Mouse (Mus musculus) myocyte (in vitro differentiated cells): ENCODE data around the gene Eif3l. TPM values are rescaled to one million over a fixed set of nuclear protein-coding genes. Genes with fewer than 3 reads are reported as not detected.

Experiments
- H3K27me3 ChIP-seq: one replicate; pipeline ENCODE4 v1.6.1; 2011; ENCODE audit not compliant: control insufficient read depth, insufficient read depth, insufficient read length
- H3K36me3 ChIP-seq: one replicate; pipeline ENCODE4 v1.6.1; 2011; ENCODE audit not compliant: control insufficient read depth, insufficient read depth
- H3K4me2 ChIP-seq: one replicate; pipeline ENCODE4 v1.6.1; 2011; ENCODE audit warnings: low read depth, control low read depth
- H3K4me3 ChIP-seq: one replicate; pipeline ENCODE4 v1.5.1; 2011; ENCODE audit warnings: mild to moderate bottlenecking, control low read depth, moderate library complexity
- H3K79me2 ChIP-seq: one replicate; pipeline ENCODE4 v1.6.1; 2011; ENCODE audit not compliant: control insufficient read depth, insufficient read depth
- H3ac ChIP-seq: one replicate; pipeline ENCODE4 v1.6.1; 2011; ENCODE audit not compliant: control insufficient read depth, insufficient read length
- CEBPB ChIP-seq: IDR thresholded peaks from 2 replicates; pipeline ENCODE4 v1.6.1; 2011; ENCODE audit warnings: mild to moderate bottlenecking, moderate library complexity; ENCODE audit not compliant: poor library complexity, insufficient read depth, severe bottlenecking
- E2F4 ChIP-seq: IDR thresholded peaks from one replicate; pipeline ENCODE4 v1.6.1; 2011; ENCODE audit warnings: mild to moderate bottlenecking, control low read depth, moderate library complexity; ENCODE audit not compliant: insufficient read depth
- MAX ChIP-seq: IDR thresholded peaks from one replicate; pipeline ENCODE4 v1.6.1; 2011; ENCODE audit warnings: low read depth, mild to moderate bottlenecking, control low read depth
- MYOD1 ChIP-seq, 3 experiments: IDR thresholded peaks; one replicate each; pipeline ENCODE4 v1.6.1; 2011; ENCODE audit warnings: control low read depth in 2 of 3, low read depth in 2 of 3, mild to moderate bottlenecking in 2 of 3, moderate library complexity in 1 of 3; ENCODE audit not compliant: insufficient read length in 2 of 3, control insufficient read depth in 1 of 3
- MYOG ChIP-seq, 3 experiments: IDR thresholded peaks; one replicate each; pipeline ENCODE4 v1.6.1; 2011; ENCODE audit warnings: control low read depth in 2 of 3, low read depth in 2 of 3, mild to moderate bottlenecking in 2 of 3; ENCODE audit not compliant: insufficient read length in 2 of 3, control insufficient read depth in 1 of 3, insufficient read depth in 1 of 3
- POLR2A ChIP-seq: IDR thresholded peaks from one replicate; pipeline ENCODE4 v1.6.1; 2011; ENCODE audit warnings: low read depth, mild to moderate bottlenecking, control low read depth, moderate library complexity; ENCODE audit not compliant: insufficient read length
- POLR2AphosphoS2 ChIP-seq: IDR thresholded peaks from one replicate; pipeline ENCODE4 v1.6.1; 2011; ENCODE audit warnings: low read depth, control low read depth; ENCODE audit not compliant: insufficient read length
- REST ChIP-seq: IDR thresholded peaks from one replicate; pipeline ENCODE4 v1.6.1; 2011; ENCODE audit warnings: mild to moderate bottlenecking, control low read depth, moderate library complexity; ENCODE audit not compliant: insufficient read depth, insufficient read length
- SRF ChIP-seq: IDR thresholded peaks from one replicate; pipeline ENCODE4 v1.6.1; 2011; ENCODE audit warnings: low read depth; ENCODE audit not compliant: control insufficient read depth, insufficient read length
- TCF12 ChIP-seq: IDR thresholded peaks from one replicate; pipeline ENCODE4 v1.6.1; 2011; ENCODE audit warnings: mild to moderate bottlenecking, control low read depth; ENCODE audit not compliant: poor library complexity, insufficient read depth, severe bottlenecking
- TCF3 ChIP-seq: IDR thresholded peaks from one replicate; pipeline ENCODE4 v1.6.1; 2011; ENCODE audit warnings: low read depth, control low read depth; ENCODE audit not compliant: insufficient read length
- USF1 ChIP-seq: IDR thresholded peaks from one replicate; pipeline ENCODE4 v1.6.1; 2011; ENCODE audit warnings: low read depth, mild to moderate bottlenecking, control low read depth, moderate library complexity
- polyA plus RNA-seq: library from polyadenylated mRNA; unstranded; fragments of >200 nt; fragmentation: generic; extraction: Trizol; gene quantifications from one replicate; pipeline ENCODE4 v1.2.1, GENCODE M21; 2012; ENCODE audit warnings: missing spikeins

Gene Eif3l
- polyA plus RNA-seq, 1 experiment, result 315 TPM

DNA sequence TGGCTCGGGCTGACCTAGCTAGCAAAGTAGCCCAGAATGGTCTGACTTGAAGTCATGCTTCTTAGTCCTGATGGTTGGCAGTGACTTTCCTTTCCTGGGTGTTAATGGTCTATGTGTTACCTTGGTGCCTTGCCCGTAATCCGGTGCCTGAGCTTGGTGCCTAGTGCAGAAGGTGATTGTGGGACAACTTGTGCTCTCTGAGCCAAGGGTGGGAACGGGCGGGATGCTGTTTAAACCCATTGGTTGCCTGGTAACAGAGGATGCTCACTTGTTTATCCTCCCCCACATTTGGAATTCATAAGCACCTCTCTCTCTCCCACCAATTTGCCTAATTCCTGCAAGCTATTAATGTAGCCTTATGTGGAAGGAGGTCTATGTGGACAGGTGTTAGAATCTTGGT lies 20.5 kb downstream of the Eif3l start:
- Histone ChIP-seq H3K79me2 (no peaks in the 10 kb centered on the region), H3K27me3 (no peaks in the 10 kb centered on the region), H3K4me2 (no peak overlapping the region), H3K36me3 (peaks cover 40% of the 10 kb centered on the region), H3ac (no peak overlapping the region), H3K4me3 (no peak overlapping the region)
- TF ChIP-seq CEBPB (no peak), MYOD1 (IDR thresholded peaks at IDR 0.05; ENCODE audit: control insufficient read depth in 1 of 3, insufficient read length in 2 of 3, low read depth in 2 of 3) (no peak), SRF (no peak), E2F4 (no peak), USF1 (no peak), MYOG (IDR thresholded peaks at IDR 0.05; ENCODE audit: control insufficient read depth in 1 of 3, insufficient read depth in 1 of 3, insufficient read length in 2 of 3, low read depth in 2 of 3) (no peak), REST (no peak), MAX (no peak), TCF3 (no peak), POLR2A (no peak), TCF12 (no peak), POLR2AphosphoS2 (no peak)

GRCm38 (mm10) chr15:79096556-79096955 lies 21.6 kb downstream of the Eif3l start:
- H3K36me3 ChIP-seq, result peaks cover 30% of the 10 kb centered on the region
- H3K79me2 ChIP-seq, result no peaks in the 10 kb centered on the region
- TF ChIP-seq USF1 (no peak), E2F4 (no peak), REST (no peak), MYOD1 (IDR thresholded peaks at IDR 0.05; ENCODE audit: control insufficient read depth in 1 of 3, insufficient read length in 2 of 3, low read depth in 2 of 3) (no peak), POLR2AphosphoS2 (no peak), CEBPB (no peak), TCF3 (no peak), TCF12 (no peak)
- no peak overlapping the region for H3K4me2 ChIP-seq
- H3ac ChIP-seq, result no peak overlapping the region
- no peaks in the 10 kb centered on the region for H3K27me3 ChIP-seq
- H3K4me3 ChIP-seq, result no peak overlapping the region

DNA sequence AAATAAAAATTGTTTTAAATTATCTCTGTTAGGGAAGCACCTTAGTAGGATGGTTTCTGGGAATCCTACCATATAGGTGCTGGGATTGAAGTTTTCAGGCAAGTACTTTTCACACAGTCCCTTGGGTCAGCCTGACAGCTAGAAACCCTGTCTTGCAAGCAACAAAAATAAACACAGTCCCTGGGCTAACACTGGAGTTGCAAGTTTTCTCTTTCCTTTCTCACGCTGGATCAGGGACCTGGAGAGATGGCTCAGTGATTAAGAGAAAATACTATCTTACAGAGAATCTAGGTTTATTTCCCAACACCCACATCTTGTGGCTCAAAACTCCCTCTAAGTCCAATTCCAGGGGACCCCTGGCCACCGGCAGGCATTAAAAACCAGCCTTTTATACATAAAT lies 22.2 kb downstream of the Eif3l start:
- Histone ChIP-seq H3K27me3 (no peaks in the 10 kb centered on the region), H3K36me3 (peaks cover 29% of the 10 kb centered on the region), H3K4me2 (no peak overlapping the region), H3ac (no peak overlapping the region), H3K4me3 (no peak overlapping the region), H3K79me2 (no peaks in the 10 kb centered on the region)
- TF ChIP-seq E2F4, result no peak

GRCm38 (mm10) chr15:79097611-79098025 lies 22.6 kb downstream of the Eif3l start:
- H3K27me3 ChIP-seq, result no peaks in the 10 kb centered on the region
- no peaks in the 10 kb centered on the region for H3K79me2 ChIP-seq
- H3ac ChIP-seq, result no peak overlapping the region
- peaks cover 29% of the 10 kb centered on the region for H3K36me3 ChIP-seq
- TF ChIP-seq TCF12, result peak; percentile 93
- TF ChIP-seq SRF, result peak; percentile 96
- peak; percentile 80 for TF ChIP-seq POLR2AphosphoS2
- TF ChIP-seq MAX, result no peak
- TF ChIP-seq CEBPB, result no peak
- no peak for TF ChIP-seq E2F4
- no peak for TF ChIP-seq USF1
- TF ChIP-seq MYOG (IDR thresholded peaks at IDR 0.05; ENCODE audit: control insufficient read depth in 1 of 3, insufficient read depth in 1 of 3, insufficient read length in 2 of 3, low read depth in 2 of 3), result peak; percentile 99 to 100 (median 100)
- peak; percentile 99 for TF ChIP-seq TCF3
- TF ChIP-seq MYOD1 (IDR thresholded peaks at IDR 0.05; ENCODE audit: control insufficient read depth in 1 of 3, insufficient read length in 2 of 3, low read depth in 2 of 3), result peak; percentile 84 to 100 (median 98)
- TF ChIP-seq REST, result no peak
- TF ChIP-seq POLR2A, result peak; percentile 64
- no peak overlapping the region for H3K4me3 ChIP-seq
- no peak overlapping the region for H3K4me2 ChIP-seq

GRCm38 (mm10) chr15:79098220-79098619 lies 23.2 kb downstream of the Eif3l start:
- Histone ChIP-seq H3K4me2 (no peak overlapping the region), H3K4me3 (no peak overlapping the region), H3K36me3 (peaks cover 26% of the 10 kb centered on the region), H3ac (no peak overlapping the region), H3K27me3 (no peaks in the 10 kb centered on the region), H3K79me2 (no peaks in the 10 kb centered on the region)
- no peak for TF ChIP-seq USF1
- TF ChIP-seq TCF12, result no peak
- no peak for TF ChIP-seq CEBPB
- no peak for TF ChIP-seq POLR2A
- TF ChIP-seq SRF, result no peak
- no peak for TF ChIP-seq MAX
- TF ChIP-seq MYOG (IDR thresholded peaks at IDR 0.05; ENCODE audit: control insufficient read depth in 1 of 3, insufficient read depth in 1 of 3, insufficient read length in 2 of 3, low read depth in 2 of 3), result no peak
- no peak for TF ChIP-seq POLR2AphosphoS2
- TF ChIP-seq TCF3, result no peak
- no peak for TF ChIP-seq MYOD1 (IDR thresholded peaks at IDR 0.05; ENCODE audit: control insufficient read depth in 1 of 3, insufficient read length in 2 of 3, low read depth in 2 of 3)
- no peak for TF ChIP-seq E2F4
- no peak for TF ChIP-seq REST
